Mouse (Mus musculus) megakaryocyte, embryonic 14.5 days (primary cell): ENCODE data around the gene Smad5.

Experiments used
- FLI1 ChIP-seq: IDR thresholded peaks from 2 replicates; pipeline ENCODE4 v1.6.1; 2012; ENCODE audit warnings: low read length, inconsistent platforms, mixed read lengths
- GATA1 ChIP-seq: IDR thresholded peaks from 3 replicates; pipeline ENCODE4 v1.6.1; 2012; ENCODE audit warnings: mixed read lengths, low read length, inconsistent platforms, borderline replicate concordance

GRCm38 (mm10) chr13:56703871-56704321, 1.1 kb downstream of the Smad5 start:
- no peak for TF ChIP-seq GATA1
- TF ChIP-seq FLI1: no peak
